Mouse (Mus musculus): ENCODE results near the gene Slc22a17. TPM values are rescaled to one million over a fixed set of nuclear protein-coding genes. Genes with fewer than 3 reads are reported as not detected.

The Slc22a17 gene
- polyA plus RNA-seq, 1 experiment from 2014 or later, result 25.6 TPM

MicroRNAs within 50 kb of the gene (microRNA counts, 519-probe panel; counts per million panel counts)
- 8,177 counts per million, percentile 98 among the panel's probes with 10 or more counts for microRNA mmu-miR-208a

Small RNA genes lying within 50 kb of the gene (microRNA-seq; reads per million reads assigned to microRNA genes)
- gene Mir208a, result 7,914 reads per million, percentile 95 among the genes with 10 or more reads in this experiment

Other genes with a start within 250 kb of the Slc22a17 start
- 47.3 and 49.8 TPM in 2 replicates for gene 1700123O20Rik, start 226.9 kb downstream of the Slc22a17 start, polyA plus RNA-seq (2014; fragmentation: Nextera tagmentation; extraction: Ambion mirVana)
- 69.1 and 81.1 TPM in 2 replicates for gene Acin1, start 226.2 kb downstream of the Slc22a17 start, polyA plus RNA-seq (2014; fragmentation: Nextera tagmentation; extraction: Ambion mirVana)
- 0.30 and 0.35 TPM in 2 replicates for gene Gm29776, start 214.3 kb downstream of the Slc22a17 start, polyA plus RNA-seq (2014; fragmentation: Nextera tagmentation; extraction: Ambion mirVana)
- gene Cebpe, start 201.0 kb downstream of the Slc22a17 start, polyA plus RNA-seq (2014; fragmentation: Nextera tagmentation; extraction: Ambion mirVana), result not detected in 2 replicates
- gene Slc7a8, start 131.2 kb downstream of the Slc22a17 start, polyA plus RNA-seq (2014; fragmentation: Nextera tagmentation; extraction: Ambion mirVana), result 5.0 and 5.1 TPM in 2 replicates
- not detected in 2 replicates for gene Rnf212b, start 99.0 kb downstream of the Slc22a17 start, polyA plus RNA-seq (2014; fragmentation: Nextera tagmentation; extraction: Ambion mirVana)
- 8.2 and 9.5 TPM in 2 replicates for gene Homez, start 42.2 kb downstream of the Slc22a17 start, polyA plus RNA-seq (2014; fragmentation: Nextera tagmentation; extraction: Ambion mirVana)
- gene Ppp1r3e, start 35.6 kb downstream of the Slc22a17 start, polyA plus RNA-seq (2014; fragmentation: Nextera tagmentation; extraction: Ambion mirVana), result 1.7 and 1.9 TPM in 2 replicates
- gene Bcl2l2, start 29.8 kb downstream of the Slc22a17 start, polyA plus RNA-seq (2014; fragmentation: Nextera tagmentation; extraction: Ambion mirVana), result 3.0 and 4.3 TPM in 2 replicates
- not detected in 2 replicates for gene Gm20521, start 29.7 kb downstream of the Slc22a17 start, polyA plus RNA-seq (2014; fragmentation: Nextera tagmentation; extraction: Ambion mirVana)
- gene Pabpn1, start 20.6 kb downstream of the Slc22a17 start, polyA plus RNA-seq (2014; fragmentation: Nextera tagmentation; extraction: Ambion mirVana), result 80.6 and 83.8 TPM in 2 replicates
- 12.2 and 14.6 TPM in 2 replicates for gene Efs, start 13.0 kb upstream of the Slc22a17 start, polyA plus RNA-seq (2014; fragmentation: Nextera tagmentation; extraction: Ambion mirVana)
- gene Il25, start 19.6 kb upstream of the Slc22a17 start, polyA plus RNA-seq (2014; fragmentation: Nextera tagmentation; extraction: Ambion mirVana), result not detected in 2 replicates
- gene Cmtm5, start 23.1 kb upstream of the Slc22a17 start, polyA plus RNA-seq (2014; fragmentation: Nextera tagmentation; extraction: Ambion mirVana), result 0.58 and 0.72 TPM in 2 replicates
- gene Myh6, start 53.8 kb upstream of the Slc22a17 start, polyA plus RNA-seq (2014; fragmentation: Nextera tagmentation; extraction: Ambion mirVana), result 2,542 and 2,728 TPM in 2 replicates
- not detected in 2 replicates for gene Gm17428, start 63.8 kb upstream of the Slc22a17 start, polyA plus RNA-seq (2014; fragmentation: Nextera tagmentation; extraction: Ambion mirVana)
- gene Myh7, start 81.5 kb upstream of the Slc22a17 start, polyA plus RNA-seq (2014; fragmentation: Nextera tagmentation; extraction: Ambion mirVana), result 5,319 and 5,796 TPM in 2 replicates
- 53.8 and 54.9 TPM in 2 replicates for gene Ngdn, start 102.3 kb upstream of the Slc22a17 start, polyA plus RNA-seq (2014; fragmentation: Nextera tagmentation; extraction: Ambion mirVana)
- 2.6 and 3.0 TPM in 2 replicates for gene Zfhx2, start 179.2 kb upstream of the Slc22a17 start, polyA plus RNA-seq (2014; fragmentation: Nextera tagmentation; extraction: Ambion mirVana)
- 12.8 and 15.1 TPM in 2 replicates for gene Thtpa, start 181.7 kb upstream of the Slc22a17 start, polyA plus RNA-seq (2014; fragmentation: Nextera tagmentation; extraction: Ambion mirVana)
- gene Ap1g2, start 193.5 kb upstream of the Slc22a17 start, polyA plus RNA-seq (2014; fragmentation: Nextera tagmentation; extraction: Ambion mirVana), result 7.6 and 8.6 TPM in 2 replicates
- gene Jph4, start 203.8 kb upstream of the Slc22a17 start, polyA plus RNA-seq (2014; fragmentation: Nextera tagmentation; extraction: Ambion mirVana), result 0.05 and 0.18 TPM in 2 replicates

Measured in heart, embryonic 14.5 days (tissue).